Mouse (Mus musculus) spleen, postnatal 14 days (tissue): Measurements from ENCODE around the gene Hnrnph3.

Experiments used
- DNase-seq, 2 experiments: peaks; one replicate each; pipeline ENCODE4 v3.0.0; 2021 to 2022; ENCODE audit warnings: low spot score in 2 of 2

Gene Hnrnph3

GRCm38 (mm10) chr10:62987341-62987740, 36.7 kb downstream of the Hnrnph3 start:
- peak in 1 of 2 experiments; percentile 53 for DNase-seq

GRCm38 (mm10) chr10:62984495-62984894, 39.5 kb downstream of the Hnrnph3 start:
- DNase-seq: no peak

DNA sequence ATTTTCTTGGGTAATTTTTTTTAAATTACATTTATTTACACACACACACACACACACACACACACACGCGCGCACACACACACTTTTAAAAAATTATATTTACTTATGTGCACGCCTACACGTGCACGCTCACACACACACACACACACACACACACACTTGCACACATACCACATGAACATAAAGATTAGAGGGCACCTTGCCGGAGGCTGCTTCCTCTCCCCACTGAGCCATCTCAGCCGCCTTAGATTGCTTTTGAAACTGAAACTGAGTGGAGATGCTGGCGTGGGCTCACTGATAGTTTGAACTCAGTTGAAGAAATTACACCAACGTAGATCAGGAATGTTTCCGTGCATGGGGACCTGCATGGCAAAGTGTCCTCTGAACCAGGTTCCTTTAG, 39.9 kb downstream of the Hnrnph3 start:
- peak in 1 of 2 experiments; percentile 9 for DNase-seq

- peak; percentile 51 to 82 for DNase-seq
Measured at GRCm38 (mm10) chr10:62980039-62980954, 43.7 kb downstream of the Hnrnph3 start, which contains the start of gene Rufy2. Rufy2 (plus strand) TSS chr10:62980223.

- DNase-seq: no peak
Measured at GRCm38 (mm10) chr10:62979667-62980038, 44.4 kb downstream of the Hnrnph3 start.

GRCm38 (mm10) chr10:62971821-62972220, 52.2 kb downstream of the Hnrnph3 start:
- DNase-seq: peak in 1 of 2 experiments; percentile 7

DNA sequence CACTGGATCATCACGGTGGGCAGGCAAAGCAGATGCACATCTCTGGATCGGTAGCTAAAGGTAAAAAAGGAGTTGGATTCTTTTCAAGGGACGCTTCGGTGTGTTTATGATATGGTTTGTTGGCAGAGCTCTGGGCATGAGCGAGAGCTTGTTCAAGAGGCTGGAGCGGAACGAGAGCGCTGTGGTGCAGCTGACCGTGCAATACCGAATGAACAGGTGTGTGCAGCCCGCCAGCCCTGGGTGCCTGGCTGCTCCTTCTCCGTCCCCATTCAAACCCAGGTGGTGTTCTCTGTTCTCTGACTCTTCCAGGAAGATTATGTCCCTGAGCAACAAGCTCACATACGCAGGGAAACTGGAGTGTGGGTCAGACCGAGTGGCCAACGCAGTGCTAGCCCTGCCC, 57.7 kb downstream of the Hnrnph3 start:
- DNase-seq: no peak

- no peak for DNase-seq
Measured at GRCm38 (mm10) chr10:62965796-62966195, 58.2 kb downstream of the Hnrnph3 start.
